Mouse (Mus musculus) adrenal gland, adult 2 months (tissue): Measurements from ENCODE around the gene Dlg1. TPM values are rescaled to one million over a fixed set of nuclear protein-coding genes. Genes with fewer than 3 reads are reported as not detected.
A peak's percentile ranks its signal among the peaks of the same experiment; 100 is the strongest.

ENCODE experiments used
- DNase-seq: peaks from one replicate; pipeline ENCODE4 v3.0.0; 2021
- polyA plus RNA-seq: library from polyadenylated mRNA; depleted of rRNA; stranded (reverse); fragments of >200 nt; gene quantifications from 2 replicates; pipeline ENCODE4 v1.2.3, GENCODE M21; 2012; rRNA removed
- total RNA-seq, 2 experiments: library from RNA; stranded (reverse); gene quantifications; 2 replicates each; pipeline ENCODE4 v1.2.3; 2021

Gene Dlg1
- total and polyA plus RNA-seq, 3 experiments = 12.0 to 102 (median 68.4) TPM

DNA sequence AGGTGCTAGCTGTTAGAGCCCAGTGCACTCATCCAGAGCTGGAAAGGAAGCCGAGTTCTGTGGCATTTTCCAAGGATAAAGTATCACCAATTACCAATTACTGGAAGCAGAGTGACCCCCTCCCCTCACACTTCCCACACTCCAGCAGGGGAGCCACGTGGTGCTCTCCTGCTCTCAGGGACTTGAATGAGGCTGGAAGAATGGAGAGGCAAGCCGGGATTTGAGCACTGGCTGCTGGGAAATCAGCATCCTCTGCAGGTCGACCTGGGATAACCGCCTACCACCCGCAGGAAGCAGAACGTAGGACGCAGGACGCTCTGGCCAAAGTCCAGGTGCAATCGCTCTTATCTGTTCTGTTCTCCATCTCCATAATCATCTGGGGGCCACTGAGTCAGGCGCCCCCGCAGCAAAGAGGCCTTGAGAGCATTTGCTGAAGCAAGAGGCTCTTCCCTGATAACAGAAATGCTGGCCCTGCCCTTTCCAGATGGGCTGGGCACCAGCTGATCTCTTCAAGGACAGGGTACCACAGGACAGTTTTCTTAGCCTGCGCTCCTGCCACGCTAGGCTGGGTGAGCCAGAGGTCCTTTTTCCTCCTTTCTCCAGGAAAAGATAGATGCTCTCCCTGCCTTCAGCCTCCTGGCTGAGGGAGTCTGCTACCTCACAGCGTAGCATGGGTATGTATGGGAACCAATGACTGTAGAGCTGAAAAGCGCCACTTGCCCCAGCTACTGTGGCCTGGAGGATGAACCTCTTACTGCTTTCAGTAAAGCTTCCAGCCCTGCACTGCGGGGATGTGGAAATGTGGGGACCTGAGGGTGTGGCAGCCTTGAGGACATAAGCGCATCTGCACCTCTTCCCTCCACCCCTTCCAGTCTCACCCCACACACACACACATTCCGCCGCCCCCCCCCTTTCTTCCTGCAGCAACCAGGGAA, 242.9 kb downstream of the Dlg1 start:
- peak; percentile 49 for DNase-seq

DNA sequence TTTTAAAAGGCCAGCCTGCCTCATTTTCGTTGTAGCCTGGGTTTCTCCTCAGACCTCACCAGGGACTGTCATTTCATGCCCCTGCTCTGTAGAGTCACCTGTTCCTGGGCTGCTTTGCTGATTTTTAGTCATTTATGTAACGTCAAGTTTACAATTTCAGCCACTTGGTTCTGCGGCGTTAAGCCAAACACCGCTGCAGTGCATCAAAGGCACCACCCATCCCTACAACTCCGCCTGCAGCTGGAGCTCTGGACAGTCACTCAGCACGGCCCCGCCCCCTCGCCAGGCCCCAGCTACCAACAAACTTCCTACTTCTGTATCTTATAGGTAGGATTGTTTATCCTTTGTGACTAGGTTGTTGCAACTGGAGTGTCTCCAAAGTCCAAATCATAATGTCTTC, 243.7 kb downstream of the Dlg1 start:
- peak; percentile 65 for DNase-seq

DNA sequence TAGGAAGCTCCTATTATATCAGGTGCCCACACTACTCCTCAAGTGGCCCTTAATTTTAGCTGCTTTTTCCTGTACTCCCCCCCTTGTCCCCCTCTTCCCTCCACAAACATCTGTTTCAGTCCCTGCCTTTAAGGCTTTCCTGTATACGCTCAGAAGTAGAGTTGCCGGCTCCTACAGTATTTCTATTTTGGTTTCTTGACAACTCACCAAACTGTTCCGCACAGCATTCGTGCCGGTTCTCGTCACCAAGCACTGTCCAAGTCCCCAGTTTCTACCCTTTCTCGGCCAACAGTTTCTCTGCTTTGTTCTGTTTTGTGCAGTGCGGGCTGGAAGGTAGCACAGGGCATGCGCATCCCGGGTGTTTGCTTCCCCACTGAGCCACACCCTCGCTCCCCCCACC, 245.7 kb downstream of the Dlg1 start:
- no peak for DNase-seq

DNA sequence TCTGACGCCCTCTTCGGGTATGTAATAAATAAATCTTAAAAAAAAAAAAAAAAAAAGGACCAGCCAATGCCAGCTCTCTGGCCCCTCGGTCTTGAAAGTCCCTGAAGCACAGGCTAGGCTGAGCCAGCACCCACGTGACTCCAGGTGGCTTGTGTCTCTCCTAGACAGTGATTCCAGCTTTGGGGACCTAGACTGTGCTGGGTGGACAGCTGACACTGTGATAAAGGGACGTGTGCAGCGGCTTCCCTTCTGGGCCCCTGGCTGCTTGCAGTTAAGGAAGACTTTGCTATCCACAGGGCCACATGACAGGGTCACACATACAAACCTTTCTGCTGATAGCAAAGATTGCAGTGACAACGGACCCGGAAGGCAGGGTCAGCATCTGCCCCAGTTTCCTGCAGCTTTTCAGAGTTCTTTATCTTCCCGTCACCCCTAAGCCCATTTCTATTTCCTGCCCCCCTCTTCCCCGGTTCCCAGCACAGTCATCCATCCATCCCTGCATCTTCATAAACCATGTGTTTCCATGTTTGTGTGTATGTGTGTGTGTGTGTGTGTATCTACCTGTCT, 247.1 kb downstream of the Dlg1 start:
- DNase-seq = no peak

DNA sequence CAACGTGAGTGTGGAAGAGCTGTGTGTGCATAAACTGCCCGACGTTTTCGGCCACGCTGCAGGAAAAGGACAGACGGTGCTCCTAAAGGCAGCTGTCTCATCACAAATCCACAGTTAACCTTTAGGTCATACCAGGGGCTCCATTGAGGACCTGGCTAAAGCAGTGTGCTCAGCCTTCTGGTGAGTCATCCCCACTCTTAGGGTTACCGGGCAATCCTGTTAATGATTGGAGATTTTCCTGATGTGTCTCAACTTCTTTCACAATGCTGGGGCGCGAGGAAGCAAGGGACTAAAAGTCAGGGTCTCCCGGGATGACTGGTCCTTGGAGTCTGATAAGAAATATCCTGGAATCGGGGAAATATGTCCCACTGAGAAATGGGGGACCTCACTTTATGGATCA, 254.5 kb downstream of the Dlg1 start:
- DNase-seq = peak; percentile 41

DNA sequence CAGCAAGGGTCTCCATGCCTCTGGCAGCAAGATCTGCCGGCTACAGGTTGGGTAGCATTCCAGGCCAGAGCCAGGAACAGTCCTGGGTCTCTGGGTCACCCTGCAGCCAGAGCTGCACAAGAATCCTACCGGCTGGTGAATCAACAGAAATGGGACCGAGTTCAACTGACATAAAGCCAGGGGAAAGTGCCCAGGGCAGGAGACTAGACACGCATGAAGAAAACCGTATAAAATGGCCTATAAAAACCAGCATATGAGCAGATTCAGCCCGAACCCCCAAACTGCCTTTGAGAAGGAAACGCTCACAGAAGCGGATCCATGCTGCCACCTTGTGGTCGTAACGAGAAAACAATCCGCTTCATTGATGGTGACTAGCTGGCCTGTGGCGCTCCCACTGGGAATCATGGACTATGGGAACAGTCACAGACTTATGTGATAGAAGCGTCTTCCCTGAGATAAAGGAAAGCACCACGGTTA, 255.0 kb downstream of the Dlg1 start:
- DNase-seq = peak; percentile 75

DNA sequence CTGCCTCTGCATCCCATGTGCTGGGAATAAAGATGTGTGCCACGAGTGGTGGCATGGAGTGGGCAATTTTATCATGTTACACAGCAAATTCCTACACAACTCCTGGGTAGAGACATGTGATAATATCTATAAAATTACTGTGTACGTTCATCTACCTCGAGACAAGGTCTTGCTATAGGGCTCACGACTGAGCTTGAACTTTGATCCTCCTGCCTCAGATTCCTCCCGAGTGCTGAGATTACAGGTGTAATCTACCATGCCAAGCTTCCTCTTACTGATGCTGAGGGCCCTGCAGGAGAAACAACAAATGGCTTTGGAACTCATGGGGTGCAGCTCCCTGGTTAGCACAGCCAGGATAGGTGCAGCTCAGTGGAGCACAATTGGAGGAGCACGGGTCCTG, 261.1 kb downstream of the Dlg1 start:
- no peak for DNase-seq

Other genes starting within 250 kb of the Dlg1 start
- gene Bdh1, start 241.2 kb upstream of the Dlg1 start, total RNA-seq = 10 to 100 TPM in 1 of 2 experiments, 1 to 10 TPM in 1; 4.1 to 21.7 TPM
- 2.4 and 2.9 TPM in 2 replicates for gene Bdh1, start 241.2 kb upstream of the Dlg1 start, polyA plus RNA-seq
- not detected for gene Meltf, start 215.4 kb downstream of the Dlg1 start, total RNA-seq
- 0.02 and 0.04 TPM in 2 replicates for gene Meltf, start 215.4 kb downstream of the Dlg1 start, polyA plus RNA-seq